Mouse (Mus musculus): ENCODE data around the gene Mrps15. TPM values are rescaled to one million over a fixed set of nuclear protein-coding genes. Genes with fewer than 3 reads are reported as not detected.

Mrps15 gene
- total RNA-seq (2021) = 10 to 100 TPM; 59.0 to 61.2 TPM
- long read RNA-seq, experiment 1, transcript Mrps15-201 (8 exons, 937 nt) = major isoform, 44 of 46 reads
- long read RNA-seq, experiment 1, partial matches to known transcripts = 2 of 46 reads
- long read RNA-seq, experiment 1, other reads (novel, unspliced or antisense) = 0 of 46 reads
- long read RNA-seq, experiment 2, transcript Mrps15-201 (8 exons, 937 nt) = major isoform, 57 of 62 reads
- long read RNA-seq, experiment 2, partial matches to known transcripts = 0 of 62 reads
- long read RNA-seq, experiment 2, other reads (novel, unspliced or antisense) = 5 of 62 reads

- peak; percentile 81 for DNase-seq
These were observed at the start of gene Mrps15 for GRCm38 (mm10) chr4:126046851-126047585. Gene Mrps15, plus strand, starts transcription at chr4:126046925.

- DNase-seq = no peak
These were observed 48.9 kb upstream of the Mrps15 start for GRCm38 (mm10) chr4:125997826-125998225.

- no peak for DNase-seq
These were observed 45.2 kb upstream of the Mrps15 start for GRCm38 (mm10) chr4:126001311-126002199.

GRCm38 (mm10) chr4:126017676-126018332 is 28.9 kb upstream of the Mrps15 start:
- DNase-seq = no peak

GRCm38 (mm10) chr4:126018966-126019538 is 27.7 kb upstream of the Mrps15 start:
- no peak for DNase-seq

GRCm38 (mm10) chr4:126024303-126024900 is 22.3 kb upstream of the Mrps15 start, which contains the start of gene Csf3r:
Gene Csf3r, plus strand, starts transcription at chr4:126024550.
- DNase-seq = no peak

DNA sequence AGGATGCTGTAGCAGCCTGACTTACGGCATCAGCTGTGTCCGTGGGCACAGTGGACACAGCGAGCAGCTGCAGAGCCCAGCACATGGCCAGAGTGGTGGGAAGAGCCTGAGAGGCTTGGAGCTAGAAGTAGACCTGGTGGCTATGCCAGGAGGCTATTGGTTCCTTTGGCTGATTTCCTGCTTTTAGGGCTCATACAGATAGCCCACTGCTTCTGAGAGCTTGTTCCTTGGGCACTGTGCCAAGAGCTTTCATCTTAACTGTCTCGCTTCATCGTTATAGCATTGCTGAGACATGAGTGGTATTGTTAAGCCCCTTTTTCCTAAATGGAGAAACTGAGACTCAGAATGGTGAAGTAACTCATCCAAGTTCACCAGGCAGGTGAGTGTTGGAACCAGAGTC is 20.9 kb upstream of the Mrps15 start:
- no peak for DNase-seq

GRCm38 (mm10) chr4:126027980-126028379 is 18.7 kb upstream of the Mrps15 start:
- no peak for DNase-seq

DNA sequence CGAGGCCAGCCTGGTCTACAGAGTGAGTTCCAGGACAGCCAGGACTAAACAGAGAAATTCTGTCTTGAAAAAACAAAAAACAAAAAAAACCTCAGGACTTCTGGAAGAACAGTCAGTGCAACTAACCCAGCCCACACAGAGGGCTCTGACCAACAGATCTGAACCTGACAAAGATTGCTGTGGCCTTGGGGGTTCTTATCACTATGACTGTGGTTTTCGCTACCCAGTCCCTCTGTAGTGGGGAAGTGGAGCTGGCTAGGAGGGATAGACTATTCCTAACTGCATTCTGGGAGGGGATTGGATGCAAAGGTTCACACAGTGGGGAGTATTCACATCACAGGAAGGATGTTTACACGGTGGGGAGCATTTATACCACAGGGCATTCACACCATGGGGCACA is 17.7 kb upstream of the Mrps15 start:
- no peak for DNase-seq

- DNase-seq = no peak
These were observed 16.0 kb upstream of the Mrps15 start for GRCm38 (mm10) chr4:126030705-126031104.

DNA sequence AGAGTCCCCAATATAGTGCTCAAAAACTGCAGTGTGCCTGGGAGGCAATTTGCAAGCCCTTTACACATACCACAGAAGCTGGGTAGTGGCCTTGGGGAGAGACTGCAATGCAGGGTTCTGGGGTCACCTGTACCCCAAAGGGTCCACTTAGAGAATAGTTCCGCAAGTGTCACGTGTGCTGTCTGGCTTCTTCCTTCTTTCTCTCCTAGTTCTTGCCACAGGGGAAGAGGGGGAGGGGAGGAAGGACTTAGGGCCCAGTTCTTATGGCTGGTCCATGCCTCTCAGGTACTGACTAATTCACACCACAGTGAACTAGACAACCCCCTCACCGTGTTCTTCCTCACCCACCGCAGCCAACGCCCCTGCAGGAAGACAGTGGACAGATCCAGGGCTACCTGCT is 11.3 kb upstream of the Mrps15 start:
- no peak for DNase-seq

- no peak for DNase-seq
These were observed 4.9 kb downstream of the Mrps15 start for GRCm38 (mm10) chr4:126051617-126052016.

GRCm38 (mm10) chr4:126057207-126058133 is 10.7 kb downstream of the Mrps15 start:
- no peak for DNase-seq

GRCm38 (mm10) chr4:126058134-126058996 is 11.6 kb downstream of the Mrps15 start, which contains the start of gene Oscp1:
Gene Oscp1, plus strand, starts transcription at chr4:126058565.
- peak; percentile 82 for DNase-seq

GRCm38 (mm10) chr4:126058997-126059362 is 12.3 kb downstream of the Mrps15 start:
- no peak for DNase-seq

GRCm38 (mm10) chr4:126062856-126063255 is 16.1 kb downstream of the Mrps15 start:
- no peak for DNase-seq

GRCm38 (mm10) chr4:126065241-126065640 is 18.5 kb downstream of the Mrps15 start:
- DNase-seq = no peak

DNA sequence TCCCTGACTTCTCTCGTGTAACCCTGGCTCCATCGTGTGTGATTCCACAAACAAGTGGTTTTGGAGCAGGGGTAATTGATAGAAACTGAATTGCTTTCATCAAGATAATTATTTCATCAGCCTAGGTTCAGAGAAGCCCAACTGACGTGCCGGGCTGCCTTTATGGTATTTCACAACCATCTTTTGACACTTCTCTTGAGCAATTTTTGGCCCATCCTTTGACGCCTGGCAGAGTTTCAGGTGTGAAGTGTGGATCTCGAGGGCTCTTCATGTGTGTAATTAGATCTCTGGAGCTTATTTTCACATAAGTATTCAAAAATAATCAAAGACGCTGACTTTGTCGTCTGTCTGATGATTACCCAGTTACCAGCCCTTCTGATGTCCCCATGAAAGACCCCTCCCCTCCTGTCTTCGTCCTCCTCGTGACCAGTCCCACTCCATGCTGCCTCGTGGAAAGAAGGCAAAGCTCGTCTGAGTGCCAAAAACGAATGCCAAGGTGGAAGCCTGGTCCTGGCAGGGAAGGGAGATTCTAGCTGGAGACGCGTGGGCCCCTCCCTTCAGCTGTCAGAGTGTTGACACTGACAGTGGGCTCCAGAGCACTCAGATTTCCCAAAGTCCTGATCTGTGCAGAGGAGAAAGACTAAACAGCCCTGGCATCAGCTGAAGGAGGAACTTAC is 20.8 kb downstream of the Mrps15 start:
- DNase-seq = no peak
